Mouse (Mus musculus) heart, embryonic 14.5 days (tissue): ENCODE data around the gene Them5. TPM values are rescaled to one million over a fixed set of nuclear protein-coding genes. Genes with fewer than 3 reads are reported as not detected.

Experiments
- polyA plus RNA-seq: library from polyadenylated mRNA; unstranded; fragments of >200 nt; fragmentation: Nextera tagmentation; extraction: Ambion mirVana; gene quantifications from 2 replicates; pipeline ENCODE4 v1.2.1, GENCODE M21; 2014

Gene Them5
- polyA plus RNA-seq, 1 experiment from 2014 or later = not detected

Other genes starting within 250 kb of the Them5 start
- gene Gm10696, start 163.9 kb upstream of the Them5 start, polyA plus RNA-seq = not detected in 2 replicates
- gene Gm5286, start 145.4 kb upstream of the Them5 start, polyA plus RNA-seq = not detected in 2 replicates
- gene Gm4778, start 78.1 kb upstream of the Them5 start, polyA plus RNA-seq = not detected in 2 replicates
- 11.1 and 15.7 TPM in 2 replicates for gene Them4, start 32.0 kb upstream of the Them5 start, polyA plus RNA-seq
- 0.53 and 0.89 TPM in 2 replicates for gene C2cd4d, start 20.3 kb downstream of the Them5 start, polyA plus RNA-seq
- 7.3 and 8.1 TPM in 2 replicates for gene Rorc, start 30.7 kb downstream of the Them5 start, polyA plus RNA-seq
- gene Lingo4, start 56.4 kb downstream of the Them5 start, polyA plus RNA-seq = 0.05 and 0.26 TPM in 2 replicates
- gene Tdrkh, start 71.2 kb downstream of the Them5 start, polyA plus RNA-seq = 8.8 and 9.0 TPM in 2 replicates
- gene Mrpl9, start 101.2 kb downstream of the Them5 start, polyA plus RNA-seq = 64.5 and 64.8 TPM in 2 replicates
- 0.27 and 0.53 TPM in 2 replicates for gene Oaz3, start 101.8 kb downstream of the Them5 start, polyA plus RNA-seq
- gene Celf3, start 136.2 kb downstream of the Them5 start, polyA plus RNA-seq = 0.55 and 1.8 TPM in 2 replicates
- 5.5 and 5.8 TPM in 2 replicates for gene Riiad1, start 138.2 kb downstream of the Them5 start, polyA plus RNA-seq
- 26.1 and 26.4 TPM in 2 replicates for gene Snx27, start 240.6 kb downstream of the Them5 start, polyA plus RNA-seq